Mouse (Mus musculus): Measurements from ENCODE around the gene Nek4. TPM values are rescaled to one million over a fixed set of nuclear protein-coding genes. Genes with fewer than 3 reads are reported as not detected.

The Nek4 gene
- polyA plus RNA-seq, 1 experiment from 2014 or later = 18.9 TPM

DNA sequence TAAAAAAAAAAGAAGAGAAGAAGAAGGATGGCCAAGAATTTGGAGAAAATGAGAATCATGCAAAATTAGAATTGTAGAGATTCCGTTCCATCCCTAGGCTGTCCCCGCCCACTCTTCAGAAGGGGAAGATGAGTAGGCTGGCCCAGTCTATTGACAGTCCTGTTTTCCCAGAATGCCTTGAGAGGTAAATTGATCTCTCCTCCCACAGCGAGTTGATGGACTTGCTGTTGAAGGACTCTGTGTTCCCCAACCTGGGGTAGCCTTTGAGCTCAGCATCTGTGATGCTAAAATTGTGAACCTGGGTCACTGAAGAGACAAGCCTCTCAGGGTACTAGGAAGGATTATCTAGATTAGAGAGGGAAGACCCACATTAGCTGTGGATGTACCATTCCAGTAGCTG lies 25.7 kb upstream of the Nek4 start:
- Histone ChIP-seq H3K9me3 (replicated peaks) (no peaks in the 10 kb centered on the region), H3K36me3 (no peaks in the 10 kb centered on the region), H3K27me3 (no peaks in the 10 kb centered on the region), H3K9ac (no peak overlapping the region), H3K4me1 (peaks cover 6% of the 10 kb centered on the region), H3K27ac (no peak overlapping the region), H3K4me2 (replicated peaks) (no peak overlapping the region), H3K4me3 (no peak overlapping the region)
- 81% methylated on average over 3 of the region's 3 CpGs for WGBS
- ATAC-seq (ENCODE audit: low FRiP score) = no peak

DNA sequence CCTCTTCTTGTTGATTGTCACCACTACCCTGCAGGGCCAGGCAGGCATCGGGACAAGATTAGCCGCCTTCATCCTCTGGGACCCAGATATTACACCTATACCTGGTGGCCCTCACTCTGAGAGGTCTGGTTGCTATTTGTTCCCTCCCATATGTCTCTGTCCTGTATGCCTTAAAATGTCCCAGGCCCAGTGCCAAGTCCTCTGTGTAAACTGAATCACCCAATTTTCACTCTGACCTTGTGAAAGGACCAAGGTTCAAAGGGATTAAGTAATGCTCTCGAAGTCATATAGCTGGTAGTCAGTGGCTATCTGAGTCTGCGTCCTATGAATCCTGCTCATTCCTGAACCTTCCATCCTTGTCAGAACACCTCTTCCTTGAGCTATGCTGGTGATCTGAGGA lies 20.8 kb upstream of the Nek4 start:
- Histone ChIP-seq H3K27ac (no peak overlapping the region), H3K4me2 (replicated peaks) (no peak overlapping the region), H3K9me3 (replicated peaks) (no peaks in the 10 kb centered on the region), H3K4me1 (no peaks in the 10 kb centered on the region), H3K4me3 (no peak overlapping the region), H3K9ac (no peak overlapping the region), H3K36me3 (no peaks in the 10 kb centered on the region), H3K27me3 (no peaks in the 10 kb centered on the region)
- ATAC-seq (ENCODE audit: low FRiP score) = no peak
- 89% methylated on average over 4 of the region's 4 CpGs for WGBS

DNA sequence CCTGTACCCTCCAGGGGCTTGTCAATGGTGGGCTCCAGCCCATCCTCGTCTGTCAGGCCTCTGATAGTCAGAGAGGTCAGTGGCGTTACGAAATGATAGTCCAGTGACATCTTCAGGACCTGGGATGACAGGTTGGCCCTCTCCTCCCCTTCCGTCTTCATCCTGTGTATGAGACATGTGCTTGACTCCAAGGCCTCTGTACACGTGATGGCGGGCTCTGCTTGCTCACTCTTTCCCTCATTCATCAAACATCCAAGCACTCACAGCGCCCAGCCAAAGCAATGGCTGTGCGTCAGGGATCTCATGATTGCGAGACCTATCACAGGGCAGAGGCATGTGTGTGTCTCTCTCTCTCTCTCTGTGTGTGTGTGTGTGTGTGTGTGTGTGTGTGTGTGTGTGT lies 17.8 kb upstream of the Nek4 start:
- no peaks in the 10 kb centered on the region for H3K36me3 ChIP-seq
- no peak overlapping the region for H3K9ac ChIP-seq
- H3K4me2 ChIP-seq (replicated peaks) = no peak overlapping the region
- WGBS = 91% methylated on average over 9 of the region's 9 CpGs
- H3K27ac ChIP-seq = no peak overlapping the region
- no peaks in the 10 kb centered on the region for H3K27me3 ChIP-seq
- no peak overlapping the region for H3K4me3 ChIP-seq
- no peak for ATAC-seq (ENCODE audit: low FRiP score)
- no peaks in the 10 kb centered on the region for H3K4me1 ChIP-seq
- no peaks in the 10 kb centered on the region for H3K9me3 ChIP-seq (replicated peaks)

DNA sequence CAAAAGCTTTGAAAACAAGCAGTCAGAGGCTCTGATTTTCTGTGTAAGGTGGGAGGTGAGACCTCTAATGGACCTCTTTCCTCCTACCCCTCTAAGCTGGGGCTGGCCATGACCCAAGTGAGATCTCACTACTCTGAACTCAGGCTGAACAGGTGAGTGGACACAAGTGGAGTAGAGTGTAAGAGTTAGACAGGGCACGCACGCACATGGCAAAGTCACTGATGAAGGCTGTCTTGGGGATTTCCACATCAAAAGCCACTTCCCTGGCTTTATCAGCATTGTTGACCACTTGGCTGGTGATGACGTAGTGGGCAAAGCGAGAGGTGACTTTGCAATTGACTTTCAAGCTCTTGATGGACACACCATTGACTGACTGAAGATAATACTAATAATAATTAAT lies 8.9 kb upstream of the Nek4 start:
- no peaks in the 10 kb centered on the region for H3K9me3 ChIP-seq (replicated peaks)
- no peaks in the 10 kb centered on the region for H3K4me1 ChIP-seq
- H3K4me3 ChIP-seq = no peak overlapping the region
- H3K27ac ChIP-seq = no peak overlapping the region
- no peak for ATAC-seq (ENCODE audit: low FRiP score)
- H3K27me3 ChIP-seq = 0 out of 2 replicates have a peak, but pooled peaks cover 3% of the 10 kb centered on the region
- no peaks in the 10 kb centered on the region for H3K36me3 ChIP-seq
- WGBS = 89% methylated on average over 4 of the region's 4 CpGs
- H3K4me2 ChIP-seq (replicated peaks) = no peak overlapping the region
- no peak overlapping the region for H3K9ac ChIP-seq

DNA sequence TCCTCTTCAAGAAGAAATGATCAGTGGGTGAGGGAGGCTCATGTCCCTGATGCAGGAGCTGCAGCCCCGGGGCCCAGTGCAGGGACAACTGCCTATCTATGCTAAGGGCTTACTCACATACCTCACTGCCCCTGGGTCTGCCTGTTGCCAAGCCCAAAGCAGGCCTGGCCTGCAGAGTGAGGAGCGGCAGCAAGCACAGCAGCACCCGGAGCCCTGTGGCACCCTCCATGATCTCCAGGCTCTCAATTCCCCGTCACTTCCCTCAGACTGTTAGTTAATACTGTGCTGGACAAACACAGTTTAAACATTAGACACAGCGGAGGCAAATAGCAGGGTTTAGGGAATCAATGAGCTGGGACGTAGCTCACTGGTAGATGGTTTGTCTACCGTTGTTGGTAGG lies 8.1 kb upstream of the Nek4 start, which contains the start of gene Itih1:
Itih1 (minus strand) TSS at position 252 of the 400 bp plus-strand sequence.
- no peak within 1 kb of the TSS for H3K4me2 ChIP-seq (replicated peaks)
- H3K27me3 ChIP-seq = 0 out of 2 replicates have a peak, but pooled peaks cover 3% of the 10 kb centered on the region
- no peaks in the 10 kb centered on the region for H3K9me3 ChIP-seq (replicated peaks)
- 95% methylated on average over 7 of the region's 7 CpGs for WGBS
- no peak within 1 kb of the TSS for H3K27ac ChIP-seq
- H3K9ac ChIP-seq = no peak within 1 kb of the TSS
- no peaks in the 10 kb centered on the region for H3K4me1 ChIP-seq
- H3K4me3 ChIP-seq = no peak within 1 kb of the TSS
- H3K36me3 ChIP-seq = no peaks in the 10 kb centered on the region
- ATAC-seq (ENCODE audit: low FRiP score) = no peak

DNA sequence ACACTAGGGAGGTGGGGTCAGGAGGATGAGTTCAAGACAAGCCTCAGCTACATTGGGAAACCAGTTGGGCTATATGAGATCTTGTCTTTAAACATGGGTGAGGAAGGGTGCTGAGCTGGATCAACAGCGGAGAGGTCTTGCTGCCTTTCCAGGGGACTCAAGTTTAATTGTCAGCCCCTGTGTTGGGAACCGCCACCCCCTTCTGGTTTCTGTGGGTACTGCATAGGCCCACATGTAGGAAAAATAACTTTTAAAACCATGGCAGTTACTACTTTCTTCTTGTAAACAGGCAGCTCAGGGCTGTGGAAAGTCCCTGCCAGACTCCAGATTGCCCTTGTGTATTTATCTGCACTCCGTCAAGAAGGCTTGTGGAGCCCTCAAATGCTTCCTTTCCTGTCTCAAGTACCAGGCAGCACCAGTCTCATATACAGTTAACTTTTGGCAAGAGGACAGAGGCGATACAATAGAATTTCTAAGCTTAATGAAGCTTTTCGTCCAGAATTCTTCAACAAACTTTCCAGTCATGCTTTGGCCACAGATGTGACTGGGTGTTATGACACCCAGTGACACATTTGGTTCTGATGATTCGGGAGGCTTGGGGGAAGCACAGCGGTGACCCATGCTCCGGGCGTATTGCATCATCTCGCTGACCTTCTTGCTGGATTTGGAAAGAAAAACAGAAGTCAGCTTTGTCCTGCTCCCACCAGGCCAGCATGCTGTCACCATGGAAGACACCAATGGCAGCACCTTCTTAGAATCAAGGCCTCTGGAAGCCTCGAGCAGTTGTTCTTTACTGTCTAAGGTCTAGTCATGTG lies 7.1 kb upstream of the Nek4 start:
- Histone ChIP-seq H3K27me3 (0 out of 2 replicates have a peak, but pooled peaks cover 3% of the 10 kb centered on the region), H3K36me3 (no peaks in the 10 kb centered on the region), H3K27ac (no peak overlapping the region), H3K9ac (no peak overlapping the region), H3K4me3 (no peak overlapping the region), H3K4me1 (no peaks in the 10 kb centered on the region), H3K4me2 (replicated peaks) (no peak overlapping the region), H3K9me3 (replicated peaks) (no peaks in the 10 kb centered on the region)
- ATAC-seq (ENCODE audit: low FRiP score) = no peak
- WGBS = 68% methylated on average over 11 of the region's 11 CpGs

DNA sequence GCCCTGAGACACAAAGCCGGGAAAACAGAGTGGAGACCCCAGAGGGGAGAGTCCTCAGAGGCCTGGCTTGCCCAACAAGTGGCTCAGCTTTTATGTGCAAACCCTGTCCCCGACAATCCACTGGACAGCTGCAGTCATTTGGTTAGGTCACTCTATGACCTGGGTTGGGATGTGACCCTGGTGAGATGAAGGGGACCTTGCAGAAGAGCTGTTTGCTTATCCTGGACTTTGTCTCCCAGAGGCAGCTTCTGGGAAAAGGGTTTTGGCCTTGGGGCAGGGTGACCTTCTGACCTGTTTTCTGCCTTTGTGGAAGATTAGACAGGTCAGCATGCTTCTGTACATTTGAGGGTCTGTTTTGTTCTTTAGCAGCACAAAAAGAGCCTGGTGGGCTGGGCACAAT lies 6.4 kb upstream of the Nek4 start:
- H3K4me3 ChIP-seq = no peak overlapping the region
- no peak overlapping the region for H3K4me2 ChIP-seq (replicated peaks)
- no peak overlapping the region; the same call in 1 of the 2 replicates for H3K9ac ChIP-seq
- H3K4me1 ChIP-seq = no peaks in the 10 kb centered on the region
- WGBS = 77% methylated on average over 2 of the region's 2 CpGs
- H3K9me3 ChIP-seq (replicated peaks) = no peaks in the 10 kb centered on the region
- no peak overlapping the region for H3K27ac ChIP-seq
- H3K27me3 ChIP-seq = 0 out of 2 replicates have a peak, but pooled peaks cover 3% of the 10 kb centered on the region
- no peaks in the 10 kb centered on the region for H3K36me3 ChIP-seq
- ATAC-seq (ENCODE audit: low FRiP score) = no peak

DNA sequence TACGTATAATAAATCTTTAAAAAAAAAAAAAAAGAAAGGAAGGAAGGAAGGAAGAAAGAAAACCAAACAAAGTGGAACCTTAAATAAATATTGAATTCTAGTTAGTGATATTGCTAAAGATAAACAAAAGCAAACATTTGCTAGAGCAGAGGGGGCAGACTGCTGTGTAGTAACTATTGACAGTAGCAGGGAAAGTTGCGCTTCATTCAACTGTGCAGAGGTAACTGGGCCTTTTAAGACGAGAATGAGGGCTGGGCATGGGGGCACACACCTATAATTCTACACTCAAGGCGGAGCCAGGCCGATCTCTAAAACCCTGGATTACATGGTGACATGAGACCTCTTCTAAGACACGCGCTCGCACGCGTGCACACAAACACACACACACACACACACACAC lies 1.2 kb upstream of the Nek4 start:
- Histone ChIP-seq H3K4me2 (replicated peaks) (no peak overlapping the region), H3K4me3 (no peak overlapping the region), H3K27me3 (no peaks in the 10 kb centered on the region), H3K27ac (no peak overlapping the region), H3K9me3 (replicated peaks) (no peaks in the 10 kb centered on the region), H3K4me1 (peaks cover 8% of the 10 kb centered on the region; the same call in 1 of the 2 replicates), H3K36me3 (peaks cover 4% of the 10 kb centered on the region; the same call in 1 of the 2 replicates), H3K9ac (no peak overlapping the region)
- WGBS = 95% methylated on average over 10 of the region's 10 CpGs
- ATAC-seq (ENCODE audit: low FRiP score) = no peak

DNA sequence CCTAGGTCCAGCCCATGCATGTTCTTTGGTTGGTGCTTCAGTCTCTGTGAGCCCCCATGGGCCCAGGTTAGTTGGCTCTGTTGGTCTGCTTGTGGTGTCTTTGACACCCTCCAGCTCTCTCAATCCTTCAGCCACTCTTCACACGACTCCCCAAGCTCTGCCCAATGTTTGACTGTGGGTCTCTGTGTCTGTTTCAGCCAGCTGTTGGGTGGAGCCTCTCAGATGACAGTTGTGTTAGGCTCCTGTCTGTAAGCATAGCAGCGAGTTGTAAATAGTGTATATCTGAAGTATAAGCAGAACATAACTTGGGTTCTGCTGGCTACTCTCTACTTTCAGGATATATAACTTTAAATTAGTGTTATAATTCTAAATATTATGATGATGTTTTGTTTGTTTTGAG lies 7.3 kb downstream of the Nek4 start:
- no peak overlapping the region for H3K27ac ChIP-seq
- no peaks in the 10 kb centered on the region for H3K27me3 ChIP-seq
- no peaks in the 10 kb centered on the region for H3K9me3 ChIP-seq (replicated peaks)
- H3K4me1 ChIP-seq = no peaks in the 10 kb centered on the region
- H3K9ac ChIP-seq = no peak overlapping the region
- peaks cover 24% of the 10 kb centered on the region for H3K36me3 ChIP-seq
- no peak overlapping the region for H3K4me2 ChIP-seq (replicated peaks)
- no peak overlapping the region for H3K4me3 ChIP-seq
- 80% methylated on average over 2 of the region's 2 CpGs for WGBS
- no peak for ATAC-seq (ENCODE audit: low FRiP score)

DNA sequence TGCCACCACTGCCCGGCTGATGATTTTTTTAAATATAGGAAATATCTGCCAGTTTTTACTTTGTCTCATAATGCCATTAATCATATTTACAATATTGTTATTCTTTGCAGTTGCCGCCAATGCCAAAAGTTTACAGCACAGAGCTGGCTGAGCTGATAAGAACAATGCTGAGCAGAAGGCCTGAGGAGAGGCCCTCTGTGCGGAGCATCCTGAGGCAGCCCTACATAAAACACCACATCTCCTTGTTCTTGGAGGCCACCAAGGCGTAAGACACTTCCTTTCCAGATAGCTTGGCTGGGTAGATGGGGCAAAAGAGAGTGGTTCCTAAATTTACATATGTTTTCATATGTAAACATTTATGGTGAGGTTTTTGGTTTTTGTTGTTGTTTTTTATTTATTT lies 7.9 kb downstream of the Nek4 start:
- Histone ChIP-seq H3K4me3 (no peak overlapping the region), H3K4me2 (replicated peaks) (no peak overlapping the region)
- WGBS = 94% methylated on average over 4 of the region's 4 CpGs

DNA sequence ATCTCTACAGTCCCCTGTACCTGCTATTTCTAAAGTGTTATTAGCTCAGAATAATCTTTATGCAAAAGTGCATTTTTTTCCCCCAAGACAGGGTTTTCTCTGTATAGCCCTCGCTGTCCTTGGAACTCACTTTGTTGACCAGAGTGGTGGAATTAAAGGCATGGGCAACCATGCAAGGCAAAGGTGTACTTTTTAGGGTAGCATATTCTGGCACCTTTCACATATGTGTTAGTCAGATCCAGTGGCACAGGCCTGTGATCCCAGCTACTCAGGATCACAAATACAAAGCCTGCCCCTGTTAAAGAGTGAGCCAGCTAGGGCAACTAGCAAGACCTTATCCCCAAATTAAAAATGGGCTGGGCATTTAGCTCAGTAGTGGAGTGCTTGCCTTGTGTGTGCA lies 9.2 kb downstream of the Nek4 start:
- no peak for ATAC-seq (ENCODE audit: low FRiP score)
- Histone ChIP-seq H3K9ac (no peak overlapping the region), H3K4me3 (no peak overlapping the region), H3K4me1 (no peaks in the 10 kb centered on the region), H3K36me3 (peaks cover 20% of the 10 kb centered on the region), H3K9me3 (replicated peaks) (no peaks in the 10 kb centered on the region), H3K4me2 (replicated peaks) (no peak overlapping the region), H3K27me3 (no peaks in the 10 kb centered on the region), H3K27ac (no peak overlapping the region)
- 88% methylated on average over 1 of the region's 1 CpGs for WGBS

More for the DNA sequence above, 7.9 kb downstream of the Nek4 start:
- no peak for ATAC-seq (ENCODE audit: low FRiP score)
- Histone ChIP-seq H3K27me3 (no peaks in the 10 kb centered on the region), H3K4me1 (no peaks in the 10 kb centered on the region), H3K9ac (no peak overlapping the region), H3K27ac (no peak overlapping the region), H3K36me3 (peaks cover 24% of the 10 kb centered on the region), H3K9me3 (replicated peaks) (no peaks in the 10 kb centered on the region)

DNA sequence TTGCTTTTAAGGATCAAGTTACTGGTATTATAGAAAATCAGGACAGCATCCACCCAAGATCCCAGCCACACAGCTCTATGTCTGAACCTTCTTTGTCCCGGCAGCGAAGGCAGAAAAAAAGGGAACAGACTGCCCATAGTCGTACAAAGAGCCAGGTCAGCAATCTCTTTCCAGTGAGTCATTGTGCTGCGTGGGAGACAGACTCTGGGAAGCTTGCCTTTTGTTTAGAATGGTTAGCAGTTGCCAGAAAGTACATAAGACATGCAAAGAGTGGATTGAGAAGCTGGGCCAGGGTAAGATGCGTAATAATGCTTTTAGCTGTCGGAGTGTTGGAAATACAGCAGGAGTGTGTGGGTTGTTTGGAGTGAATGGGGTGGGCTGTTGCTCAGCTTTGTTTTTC lies 23.0 kb downstream of the Nek4 start:
- no peaks in the 10 kb centered on the region for H3K27me3 ChIP-seq
- no peaks in the 10 kb centered on the region for H3K9me3 ChIP-seq (replicated peaks)
- H3K4me2 ChIP-seq (replicated peaks) = no peak overlapping the region
- peaks cover 52% of the 10 kb centered on the region for H3K36me3 ChIP-seq
- H3K4me1 ChIP-seq = 0 out of 2 replicates have a peak, but pooled peaks cover 2% of the 10 kb centered on the region
- H3K9ac ChIP-seq = no peak overlapping the region
- WGBS = 42% methylated on average over 6 of the region's 6 CpGs
- no peak for ATAC-seq (ENCODE audit: low FRiP score)
- H3K4me3 ChIP-seq = no peak overlapping the region
- H3K27ac ChIP-seq = peak overlapping the region; percentile 62; the same call in 1 of the 2 replicates

DNA sequence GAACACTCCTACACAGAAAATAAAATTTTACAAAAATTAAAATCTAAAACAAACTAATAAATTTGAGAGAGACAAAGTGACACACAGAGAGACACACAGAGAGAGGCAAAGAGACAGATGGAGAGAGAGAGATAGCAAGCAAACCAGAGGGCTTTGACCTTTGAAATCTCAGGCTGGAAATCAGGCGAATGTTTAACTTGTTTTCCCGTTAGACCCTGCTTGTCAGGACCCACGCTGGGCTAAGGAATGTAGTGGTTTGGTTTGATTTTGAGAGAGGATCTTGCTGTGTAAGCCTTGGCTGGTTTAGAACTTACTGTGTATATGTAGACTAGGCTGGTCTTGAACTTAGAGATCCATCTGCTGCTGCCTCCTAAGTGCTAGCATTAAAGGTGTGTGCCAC lies 25.0 kb downstream of the Nek4 start:
- Histone ChIP-seq H3K36me3 (peaks cover 45% of the 10 kb centered on the region), H3K9me3 (replicated peaks) (no peaks in the 10 kb centered on the region), H3K4me1 (0 out of 2 replicates have a peak, but pooled peaks cover 2% of the 10 kb centered on the region), H3K9ac (no peak overlapping the region), H3K27me3 (no peaks in the 10 kb centered on the region), H3K27ac (no peak overlapping the region), H3K4me3 (no peak overlapping the region), H3K4me2 (replicated peaks) (no peak overlapping the region)
- WGBS = 84% methylated on average over 3 of the region's 3 CpGs
- ATAC-seq (ENCODE audit: low FRiP score) = no peak
